Mouse (Mus musculus): ENCODE results near the gene Tlr6. TPM values are rescaled to one million over a fixed set of nuclear protein-coding genes. Genes with fewer than 3 reads are reported as not detected.

Gene Tlr6
- total RNA-seq (2021) = 1 to 10 TPM; 1.4 to 1.9 TPM
- long read RNA-seq, experiment 1 = 0 reads
- long read RNA-seq, experiment 2 = 0 reads

GRCm38 (mm10) chr5:64959843-64960230, at the start of gene Tlr6:
Tlr6 (minus strand) TSS chr5:64960097.
- DNase-seq = peak; percentile 42
- intact Hi-C loops (cut with DNase I; ENCODE audit: low total_unique reads) = loop anchor here (10.0 kb wide), 1 partner anchor 75 kb away; no protein-coding TSS in a partner anchor

- no peak for DNase-seq
- intact Hi-C loops (cut with DNase I; ENCODE audit: low total_unique reads) = loop anchor here (10.0 kb wide), 2 partner anchors 209 to 239 kb away; no protein-coding TSS in a partner anchor
Measured at GRCm38 (mm10) chr5:65006011-65006491, 46.2 kb upstream of the Tlr6 start.

GRCm38 (mm10) chr5:65005251-65005650, 45.4 kb upstream of the Tlr6 start:
- DNase-seq = no peak
- intact Hi-C loops (cut with DNase I; ENCODE audit: low total_unique reads) = loop anchor here (10.0 kb wide), 2 partner anchors 210 to 240 kb away; no protein-coding TSS in a partner anchor

- intact Hi-C loops (cut with DNase I; ENCODE audit: low total_unique reads) = loop anchor here (10.0 kb wide), 2 partner anchors 211 to 241 kb away; no protein-coding TSS in a partner anchor
- no peak for DNase-seq
Measured at GRCm38 (mm10) chr5:65003946-65004535, 44.1 kb upstream of the Tlr6 start.

- DNase-seq = no peak
- intact Hi-C loops (cut with DNase I; ENCODE audit: low total_unique reads) = loop anchor here (10.0 kb wide), 2 partner anchors 212 to 242 kb away; no protein-coding TSS in a partner anchor
Measured at GRCm38 (mm10) chr5:65002940-65003824, 43.3 kb upstream of the Tlr6 start.

GRCm38 (mm10) chr5:64995408-64995807, 35.5 kb upstream of the Tlr6 start:
- intact Hi-C loops (cut with DNase I; ENCODE audit: low total_unique reads) = no loop called here
- DNase-seq = no peak

- intact Hi-C loops (cut with DNase I; ENCODE audit: low total_unique reads) = no loop called here
- no peak for DNase-seq
Measured at GRCm38 (mm10) chr5:64992540-64992939, 32.6 kb upstream of the Tlr6 start.

GRCm38 (mm10) chr5:64989940-64990339, 30.0 kb upstream of the Tlr6 start:
- DNase-seq = no peak
- intact Hi-C loops (cut with DNase I; ENCODE audit: low total_unique reads) = no loop called here

GRCm38 (mm10) chr5:64985971-64986370, 26.1 kb upstream of the Tlr6 start:
- intact Hi-C loops (cut with DNase I; ENCODE audit: low total_unique reads) = no loop called here
- no peak for DNase-seq

- DNase-seq = no peak
- intact Hi-C loops (cut with DNase I; ENCODE audit: low total_unique reads) = no loop called here
Measured at GRCm38 (mm10) chr5:64977128-64977527, 17.2 kb upstream of the Tlr6 start.

- no peak for DNase-seq
- intact Hi-C loops (cut with DNase I; ENCODE audit: low total_unique reads) = no loop called here
Measured at GRCm38 (mm10) chr5:64975121-64975520, 15.2 kb upstream of the Tlr6 start.

GRCm38 (mm10) chr5:64969861-64970771, 10.2 kb upstream of the Tlr6 start, which contains the start of gene Fam114a1:
Fam114a1 (plus strand) TSS chr5:64970071.
- intact Hi-C loops (cut with DNase I; ENCODE audit: low total_unique reads) = loop anchor here (10.0 kb wide), 1 partner anchor 85 kb away; no protein-coding TSS in a partner anchor
- DNase-seq = peak; percentile 87

GRCm38 (mm10) chr5:64968961-64969860, 9.3 kb upstream of the Tlr6 start:
- intact Hi-C loops (cut with DNase I; ENCODE audit: low total_unique reads) = loop anchor here (10.0 kb wide), 1 partner anchor 84 kb away; no protein-coding TSS in a partner anchor
- no peak for DNase-seq

GRCm38 (mm10) chr5:64963735-64964134, 3.8 kb upstream of the Tlr6 start:
- no peak for DNase-seq
- intact Hi-C loops (cut with DNase I; ENCODE audit: low total_unique reads) = loop anchor here (10.0 kb wide), 1 partner anchor 79 kb away; no protein-coding TSS in a partner anchor

GRCm38 (mm10) chr5:64963271-64963670, 3.4 kb upstream of the Tlr6 start:
- intact Hi-C loops (cut with DNase I; ENCODE audit: low total_unique reads) = loop anchor here (10.0 kb wide), 1 partner anchor 78 kb away; no protein-coding TSS in a partner anchor
- DNase-seq = no peak

GRCm38 (mm10) chr5:64960857-64961391, 1.0 kb upstream of the Tlr6 start:
- DNase-seq = no peak
- intact Hi-C loops (cut with DNase I; ENCODE audit: low total_unique reads) = loop anchor here (10.0 kb wide), 1 partner anchor 76 kb away; no protein-coding TSS in a partner anchor

- intact Hi-C loops (cut with DNase I; ENCODE audit: low total_unique reads) = no loop called here
- DNase-seq = no peak
Measured at GRCm38 (mm10) chr5:64958991-64959842, 680 bp downstream of the Tlr6 start.
